Mouse (Mus musculus) inflammation-experienced regulatory T-cells, adult 6 months (primary cell): ENCODE results near the gene Cnga3. TPM values are rescaled to one million over a fixed set of nuclear protein-coding genes. Genes with fewer than 3 reads are reported as not detected.

ENCODE experiments used
- ATAC-seq: one replicate; pipeline ENCODE4 v1.8.0; 2017
- polyA plus RNA-seq, 3 experiments: library from polyadenylated mRNA; unstranded; fragments of 100-300 nt; shearing (Covaris generic); gene quantifications; one replicate each; pipeline ENCODE4 v1.2.1; 2017

Cnga3 gene
- polyA plus RNA-seq = not detected

GRCm38 (mm10) chr1:37214144-37214543 lies at the start of gene Cnga3:
Gene Cnga3, plus strand, starts transcription at chr1:37214434.
- ATAC-seq = no peak

- no peak for ATAC-seq
Measured at GRCm38 (mm10) chr1:37166066-37166465, 48.2 kb upstream of the Cnga3 start.

GRCm38 (mm10) chr1:37167918-37168317 lies 46.3 kb upstream of the Cnga3 start:
- ATAC-seq = no peak

GRCm38 (mm10) chr1:37177874-37178273 lies 36.4 kb upstream of the Cnga3 start:
- no peak for ATAC-seq

- ATAC-seq = no peak
Measured at GRCm38 (mm10) chr1:37179852-37180251, 34.4 kb upstream of the Cnga3 start.

- no peak for ATAC-seq
Measured at GRCm38 (mm10) chr1:37187050-37187449, 27.2 kb upstream of the Cnga3 start.

- ATAC-seq = no peak
Measured at GRCm38 (mm10) chr1:37194607-37195006, 19.6 kb upstream of the Cnga3 start.

GRCm38 (mm10) chr1:37201406-37201805 lies 12.8 kb upstream of the Cnga3 start:
- no peak for ATAC-seq

- ATAC-seq = no peak
Measured at GRCm38 (mm10) chr1:37207743-37208142, 6.5 kb upstream of the Cnga3 start.

- ATAC-seq = no peak
Measured at GRCm38 (mm10) chr1:37212375-37212774, 1.9 kb upstream of the Cnga3 start.

- ATAC-seq = no peak
Measured at GRCm38 (mm10) chr1:37218386-37218785, 4.2 kb downstream of the Cnga3 start.

- ATAC-seq = no peak
Measured at GRCm38 (mm10) chr1:37219593-37219992, 5.4 kb downstream of the Cnga3 start.

- no peak for ATAC-seq
Measured at GRCm38 (mm10) chr1:37220134-37220907, 6.1 kb downstream of the Cnga3 start.

- ATAC-seq = no peak
Measured at GRCm38 (mm10) chr1:37222002-37222401, 7.8 kb downstream of the Cnga3 start.

- ATAC-seq = no peak
Measured at GRCm38 (mm10) chr1:37230404-37230803, 16.2 kb downstream of the Cnga3 start.

- ATAC-seq = no peak
Measured at GRCm38 (mm10) chr1:37231295-37231701, 17.1 kb downstream of the Cnga3 start.

GRCm38 (mm10) chr1:37239045-37239635 lies 24.9 kb downstream of the Cnga3 start:
- no peak for ATAC-seq

GRCm38 (mm10) chr1:37242253-37242652 lies 28.0 kb downstream of the Cnga3 start:
- ATAC-seq = no peak

- no peak for ATAC-seq
Measured at GRCm38 (mm10) chr1:37246476-37246875, 32.2 kb downstream of the Cnga3 start.

- ATAC-seq = no peak
Measured at GRCm38 (mm10) chr1:37248406-37248805, 34.2 kb downstream of the Cnga3 start.

- ATAC-seq = peak; percentile 38
Measured at GRCm38 (mm10) chr1:37250643-37251310, 36.5 kb downstream of the Cnga3 start.

GRCm38 (mm10) chr1:37258443-37258842 lies 44.2 kb downstream of the Cnga3 start:
- no peak for ATAC-seq

GRCm38 (mm10) chr1:37272464-37272863 lies 58.2 kb downstream of the Cnga3 start:
- peak; percentile 69 for ATAC-seq

GRCm38 (mm10) chr1:37286556-37286955 lies 72.3 kb downstream of the Cnga3 start:
- no peak for ATAC-seq
